Mouse (Mus musculus): ENCODE data around the gene Usp22.

- TF ChIP-seq CTCF (IDR thresholded peaks at IDR 0.05; ENCODE audit: low read depth), result peak; percentile 8; the same call in 1 of the 2 replicates
- no peak for TF ChIP-seq EP300 (IDR thresholded peaks at IDR 0.05; ENCODE audit: low read depth)
Measured at GRCm38 (mm10) chr11:61212102-61212501, 37.2 kb upstream of the Usp22 start.

Measured in heart, postnatal 0 days (tissue).